8 mouse cellular contexts compared by ENCODE assay signal in the genomic region with DNA sequence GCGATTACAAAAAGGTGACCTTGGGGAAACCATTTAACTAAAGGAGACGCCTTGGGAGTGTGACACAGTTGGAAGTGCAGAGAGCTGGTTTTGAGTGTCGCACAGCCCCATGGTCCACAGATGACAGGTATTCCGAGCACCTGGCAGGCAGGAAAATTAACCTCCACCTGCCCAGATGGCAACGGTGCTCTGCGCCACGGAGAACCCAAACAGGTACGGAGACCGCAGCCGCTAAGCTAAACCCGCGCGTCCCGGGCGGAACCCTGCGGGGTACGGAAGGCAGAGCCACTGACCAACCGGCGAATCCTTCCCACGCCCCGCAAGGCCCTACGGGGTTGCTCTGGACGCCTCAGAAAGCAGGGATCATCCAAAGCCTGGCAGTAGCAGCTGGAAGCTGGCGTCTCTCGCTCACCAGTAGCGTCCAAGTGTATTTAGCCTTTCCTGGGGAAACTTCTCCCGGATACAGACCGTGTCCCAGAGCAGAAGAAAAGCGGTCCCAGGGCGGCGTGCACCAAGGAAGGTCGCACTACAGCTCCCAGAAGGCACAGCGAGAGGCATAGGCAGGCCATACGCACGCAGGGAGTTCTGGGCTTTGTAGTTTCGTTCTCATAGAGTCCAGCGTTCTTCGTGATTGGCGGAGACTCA. TPM values are rescaled to one million over a fixed set of nuclear protein-coding genes. Genes with fewer than 3 reads are reported as not detected.
DNase-seq lines count a peak whose midpoint lies in the region; ATAC-seq and TF ChIP-seq lines count a peak whose summit lies in the region.

A gene (minus strand): TSS at position 536 of the 645 bp plus-strand sequence.

- peak; percentile 86 for DNase-seq in c-Kit-positive CD71-positive TER-119-positive erythroid progenitor cells, embryonic 14.5 days (ENCODE audit: low spot score)
- DNase-seq in heart, postnatal 14 days, result peak; percentile 82 to 85
- DNase-seq in layer of hippocampus, adult 11-12 months (ENCODE audit: low spot score), result peak; percentile 90
- peak; percentile 89 to 92 for DNase-seq in lung, adult 18-20 months
- DNase-seq in testis, postnatal 14 days (ENCODE audit: low spot score), result peak; percentile 90

- intact Hi-C loops in heart, postnatal 14 days (cut with DNase I), result no loop called here

- H3K4me1 ChIP-seq in E14TG2a.4 (replicated peaks; ENCODE audit: low read depth, low read length), result peaks cover 37% of the 10 kb centered on the region
- H3K4me1 ChIP-seq in forebrain, embryonic 13.5 days, result peaks cover 10% of the 10 kb centered on the region; the same call in 1 of the 2 replicates
- peaks cover 11% of the 10 kb centered on the region for H3K4me1 ChIP-seq in neural tube, embryonic 15.5 days

- peak within 1 kb of the TSS; percentile 74 for H3K4me2 ChIP-seq in forebrain, embryonic 13.5 days
- peak within 1 kb of the TSS; percentile 79 for H3K4me2 ChIP-seq in neural tube, embryonic 15.5 days

- under 1% methylated on average over 39 of the region's 39 CpGs for WGBS in forebrain, embryonic 13.5 days
- under 1% methylated on average over 39 of the region's 39 CpGs for WGBS in neural tube, embryonic 15.5 days

- H3K9me3 ChIP-seq in E14TG2a.4 (ENCODE audit: low read length), result no peaks in the 10 kb centered on the region
- H3K9me3 ChIP-seq in forebrain, embryonic 13.5 days (replicated peaks), result no peaks in the 10 kb centered on the region
- H3K9me3 ChIP-seq in neural tube, embryonic 15.5 days (replicated peaks), result no peaks in the 10 kb centered on the region

- H3K27ac ChIP-seq in forebrain, embryonic 13.5 days, result no peak within 1 kb of the TSS; the same call in 1 of the 2 replicates
- H3K27ac ChIP-seq in neural tube, embryonic 15.5 days (replicated peaks), result peak within 1 kb of the TSS; percentile 82

- peak within 1 kb of the TSS; percentile 98 for H3K4me3 ChIP-seq in E14TG2a.4 (replicated peaks; ENCODE audit: low read length)
- peak within 1 kb of the TSS; percentile 86 for H3K4me3 ChIP-seq in forebrain, embryonic 13.5 days
- peak within 1 kb of the TSS; percentile 88 for H3K4me3 ChIP-seq in neural tube, embryonic 15.5 days (replicated peaks)

- peak within 1 kb of the TSS; percentile 77 for H3K9ac ChIP-seq in forebrain, embryonic 13.5 days
- H3K9ac ChIP-seq in neural tube, embryonic 15.5 days (replicated peaks), result peak within 1 kb of the TSS; percentile 81

- H3K27me3 ChIP-seq in E14TG2a.4 (ENCODE audit: insufficient read depth, low read length), result no peaks in the 10 kb centered on the region
- H3K27me3 ChIP-seq in forebrain, embryonic 13.5 days, result peaks cover 8% of the 10 kb centered on the region; the same call in 1 of the 2 replicates
- peaks cover 2% of the 10 kb centered on the region; the same call in 1 of the 2 replicates for H3K27me3 ChIP-seq in neural tube, embryonic 15.5 days (replicated peaks)

- H3K36me3 ChIP-seq in E14TG2a.4 (ENCODE audit: insufficient read depth, low read length), result peaks cover 19% of the 10 kb centered on the region
- 0 out of 2 replicates have a peak, but pooled peaks cover under 1% of the 10 kb centered on the region for H3K36me3 ChIP-seq in forebrain, embryonic 13.5 days (ENCODE audit: poor library complexity, severe bottlenecking)
- H3K36me3 ChIP-seq in neural tube, embryonic 15.5 days, result 0 out of 2 replicates have a peak, but pooled peaks cover 3% of the 10 kb centered on the region

- no peak for TF ChIP-seq CTCF in E14TG2a.4 (conservative IDR thresholded peaks at IDR 0.05; ENCODE audit: low read length)

- peak; percentile 100 for ATAC-seq in forebrain, embryonic 13.5 days
- ATAC-seq in neural tube, embryonic 15.5 days (ENCODE audit: low FRiP score), result peak; percentile 99

RNA-seq across cellular contexts. Expression of the gene that starts here (rescaled TPM):
- polyA plus RNA-seq in forebrain, embryonic 13.5 days (2015; fragmentation: Nextera tagmentation; extraction: Ambion mirVana), result 14.1 and 14.5 TPM in 2 replicates
- 10 to 100 TPM; 29.7 to 30.5 TPM for total RNA-seq in heart, postnatal 14 days (2021)
- 14.9 and 15.0 TPM in 2 replicates for polyA plus RNA-seq in neural tube, embryonic 15.5 days (2015; fragmentation: Nextera tagmentation; extraction: Ambion mirVana)
